Mouse (Mus musculus) midbrain, postnatal 0 days (tissue): ENCODE results near the gene C730034F03Rik. TPM values are rescaled to one million over a fixed set of nuclear protein-coding genes. Genes with fewer than 3 reads are reported as not detected.
A peak's percentile ranks its signal among the peaks of the same experiment; 100 is the strongest.

ENCODE experiments used
- ATAC-seq: fragments of 200-750 bp; cut with Nextera tagmentation; 2 replicates; pipeline ENCODE4 v1.8.0; 2017; ENCODE audit warnings: moderate number of reproducible peaks, mild to moderate bottlenecking, moderate TSS enrichment, moderate library complexity; ENCODE audit not compliant: low FRiP score
- DNase-seq: peaks from one replicate; pipeline ENCODE4 v3.0.0-alpha.2; 2015; ENCODE audit warnings: low spot score
- H3K27ac ChIP-seq: fragments of 300-500 bp; sonication (generic); 2 replicates; pipeline ENCODE4 v1.5.1; 2014; ENCODE audit warnings: low read depth, mild to moderate bottlenecking, low read length, mixed read lengths
- H3K27me3 ChIP-seq: fragments of 300-500 bp; sonication (generic); 2 replicates; pipeline ENCODE4 v1.6.1; 2014; ENCODE audit warnings: low read length, control low read depth, mixed read lengths; ENCODE audit not compliant: insufficient read depth
- H3K36me3 ChIP-seq: fragments of 300-500 bp; sonication (generic); 2 replicates; pipeline ENCODE4 v1.6.1; 2014; ENCODE audit warnings: low read length, control low read depth, mixed read lengths; ENCODE audit not compliant: insufficient read depth
- H3K4me1 ChIP-seq: fragments of 300-500 bp; sonication (generic); 2 replicates; pipeline ENCODE4 v1.6.1; 2014; ENCODE audit warnings: mild to moderate bottlenecking, control low read depth, antibody characterized with exemption, low read length, mixed read lengths; ENCODE audit not compliant: insufficient read depth
- H3K4me2 ChIP-seq: fragments of 300-500 bp; sonication (generic); 2 replicates; pipeline ENCODE4 v1.6.1; 2014; ENCODE audit warnings: low read depth, mild to moderate bottlenecking, low read length, mixed read lengths; ENCODE audit not compliant: poor library complexity, severe bottlenecking
- H3K4me3 ChIP-seq: fragments of 300-500 bp; sonication (generic); 2 replicates; pipeline ENCODE4 v1.5.1; 2014; ENCODE audit warnings: low read depth, mild to moderate bottlenecking, low read length, moderate library complexity
- H3K9ac ChIP-seq: fragments of 300-500 bp; sonication (generic); replicated peaks from 2 replicates; pipeline ENCODE4 v1.6.1; 2014; ENCODE audit warnings: mild to moderate bottlenecking, low read length, moderate library complexity, mixed read lengths; ENCODE audit not compliant: poor library complexity, severe bottlenecking
- H3K9me3 ChIP-seq: fragments of 300-500 bp; sonication (generic); 2 replicates; pipeline ENCODE4 v1.6.1; 2016; ENCODE audit warnings: low read length, control low read depth
- CTCF ChIP-seq: IDR thresholded peaks from 2 replicates; pipeline ENCODE4 v1.5.1; 2016; ENCODE audit warnings: antibody characterized with exemption, mild to moderate bottlenecking
- WGBS: fragments of 180-500 bp; shearing (Covaris S2); extraction: QIAGEN DNeasy Blood & Tissue Kit; methylation state at CpG from one replicate; pipeline ENCODE4 v1.1.7; 2014; 5-methylcytosine and 5-hydroxymethylcytosine counted together
- polyA plus RNA-seq: library from polyadenylated mRNA; unstranded; fragments of >200 nt; fragmentation: Nextera tagmentation; extraction: Ambion mirVana; gene quantifications from 2 replicates; pipeline ENCODE4 v1.2.1, GENCODE M21; 2015
- total RNA-seq: library from RNA; depleted of rRNA; stranded (reverse); fragments of >200 nt; gene quantifications from 2 replicates; pipeline ENCODE4 v1.2.3, GENCODE M21; 2014; rRNA removed

The C730034F03Rik gene
- 0.66 and 1.2 TPM in 2 replicates for total RNA-seq
- 2.1 and 3.9 TPM in 2 replicates for polyA plus RNA-seq

GRCm38 (mm10) chr15:89429352-89430221, at the start of gene C730034F03Rik, which contains the start of the genes Gm44502 and Chkb:
Gene C730034F03Rik (plus strand): TSS chr15:89429589.
Gene Gm44502 (minus strand): TSS chr15:89429696.
Gene Chkb (minus strand): TSS chr15:89429908.
- Histone ChIP-seq H3K9ac (peak within 1 kb of the TSS; percentile 66), H3K9me3 (no peaks in the 10 kb centered on the region), H3K4me3 (peak within 1 kb of the TSS; percentile 76), H3K4me1 (0 out of 2 replicates have a peak, but pooled peaks cover 2% of the 10 kb centered on the region), H3K4me2 (peak within 1 kb of the TSS; percentile 96), H3K27ac (peak within 1 kb of the TSS; percentile 93), H3K36me3 (peaks cover 24% of the 10 kb centered on the region), H3K27me3 (no peaks in the 10 kb centered on the region)
- no peak for TF ChIP-seq CTCF
- under 1% methylated on average over 63 of the region's 70 CpGs for WGBS
- ATAC-seq (peak; percentile 95), DNase-seq (peak; percentile 99)

GRCm38 (mm10) chr15:89384617-89385016, 44.8 kb upstream of the C730034F03Rik start, which contains the start of gene Klhdc7b:
Gene Klhdc7b (plus strand): TSS chr15:89384917.
- Histone ChIP-seq H3K4me3 (no peak within 1 kb of the TSS), H3K36me3 (no peaks in the 10 kb centered on the region), H3K27me3 (peaks cover 1% of the 10 kb centered on the region; the same call in 1 of the 2 replicates), H3K4me1 (no peaks in the 10 kb centered on the region), H3K9ac (no peak within 1 kb of the TSS), H3K27ac (no peak within 1 kb of the TSS), H3K4me2 (no peak within 1 kb of the TSS), H3K9me3 (no peaks in the 10 kb centered on the region)
- 91% methylated on average over 7 of the region's 7 CpGs for WGBS
- no peak for ATAC-seq
- DNase-seq: no peak
- TF ChIP-seq CTCF: no peak

GRCm38 (mm10) chr15:89387127-89387526, 42.3 kb upstream of the C730034F03Rik start:
- no peak overlapping the region for H3K27ac ChIP-seq
- H3K27me3 ChIP-seq: no peaks in the 10 kb centered on the region
- H3K36me3 ChIP-seq: no peaks in the 10 kb centered on the region
- ATAC-seq (no peak), DNase-seq (no peak)
- 45% methylated on average over 12 of the region's 12 CpGs for WGBS
- no peak overlapping the region for H3K9ac ChIP-seq
- H3K4me1 ChIP-seq: no peaks in the 10 kb centered on the region
- H3K4me2 ChIP-seq: no peak overlapping the region
- no peak overlapping the region for H3K4me3 ChIP-seq
- TF ChIP-seq CTCF: no peak
- no peaks in the 10 kb centered on the region for H3K9me3 ChIP-seq

GRCm38 (mm10) chr15:89390081-89390480, 39.3 kb upstream of the C730034F03Rik start:
- no peaks in the 10 kb centered on the region for H3K9me3 ChIP-seq
- no peak overlapping the region for H3K9ac ChIP-seq
- ATAC-seq: no peak
- H3K4me3 ChIP-seq: no peak overlapping the region
- H3K27ac ChIP-seq: no peak overlapping the region
- TF ChIP-seq CTCF: no peak
- no peaks in the 10 kb centered on the region for H3K36me3 ChIP-seq
- H3K4me2 ChIP-seq: no peak overlapping the region
- no peak for DNase-seq
- WGBS: 91% methylated on average over 10 of the region's 10 CpGs
- no peaks in the 10 kb centered on the region for H3K27me3 ChIP-seq
- no peaks in the 10 kb centered on the region for H3K4me1 ChIP-seq

GRCm38 (mm10) chr15:89396883-89397282, 32.5 kb upstream of the C730034F03Rik start:
- 87% methylated on average over 4 of the region's 4 CpGs for WGBS

GRCm38 (mm10) chr15:89398146-89398545, 31.2 kb upstream of the C730034F03Rik start:
- DNase-seq (peak; percentile 49), ATAC-seq (no peak)
- Histone ChIP-seq H3K27ac (no peak overlapping the region), H3K36me3 (no peaks in the 10 kb centered on the region), H3K9ac (no peak overlapping the region), H3K4me2 (no peak overlapping the region), H3K27me3 (no peaks in the 10 kb centered on the region), H3K9me3 (no peaks in the 10 kb centered on the region), H3K4me3 (no peak overlapping the region), H3K4me1 (no peaks in the 10 kb centered on the region)
- WGBS: 80% methylated on average over 2 of the region's 2 CpGs
- no peak for TF ChIP-seq CTCF

More at GRCm38 (mm10) chr15:89396883-89397282, 32.5 kb upstream of the C730034F03Rik start:
- no peak for DNase-seq
- no peak for TF ChIP-seq CTCF
- Histone ChIP-seq H3K4me1 (no peaks in the 10 kb centered on the region), H3K4me3 (no peak overlapping the region), H3K9me3 (no peaks in the 10 kb centered on the region), H3K36me3 (no peaks in the 10 kb centered on the region), H3K27ac (no peak overlapping the region), H3K4me2 (no peak overlapping the region), H3K27me3 (no peaks in the 10 kb centered on the region), H3K9ac (no peak overlapping the region)
- no peak for ATAC-seq
